Mouse (Mus musculus) forebrain, embryonic 16.5 days (tissue): ENCODE measurements around the gene Sgpp1. TPM values are rescaled to one million over a fixed set of nuclear protein-coding genes. Genes with fewer than 3 reads are reported as not detected.

Experiments used
- ATAC-seq: fragments of 200-750 bp; cut with Nextera tagmentation; 2 replicates; pipeline ENCODE4 v1.8.0; 2017; ENCODE audit warnings: mild to moderate bottlenecking, moderate library complexity
- H3K27ac ChIP-seq: fragments of 300-500 bp; sonication (generic); 2 replicates; pipeline ENCODE4 v1.5.1; 2014; ENCODE audit warnings: low read length, control low read depth
- H3K27me3 ChIP-seq: fragments of 300-500 bp; sonication (generic); replicated peaks from 2 replicates; pipeline ENCODE4 v1.6.1; 2014; ENCODE audit warnings: low read length; ENCODE audit not compliant: control insufficient read depth, insufficient read depth
- H3K36me3 ChIP-seq: fragments of 300-500 bp; sonication (generic); 2 replicates; pipeline ENCODE4 v1.6.1; 2014; ENCODE audit not compliant: control insufficient read depth, insufficient read depth
- H3K4me1 ChIP-seq: fragments of 300-500 bp; sonication (generic); replicated peaks from 2 replicates; pipeline ENCODE4 v1.6.1; 2014; ENCODE audit warnings: low read length; ENCODE audit not compliant: control insufficient read depth, insufficient read depth
- H3K4me2 ChIP-seq: fragments of 300-500 bp; sonication (generic); 2 replicates; pipeline ENCODE4 v1.6.1; 2014; ENCODE audit warnings: mild to moderate bottlenecking, low read length, control low read depth
- H3K4me3 ChIP-seq: fragments of 300-500 bp; sonication (generic); replicated peaks from 2 replicates; pipeline ENCODE4 v1.5.1; 2014; ENCODE audit warnings: mild to moderate bottlenecking, low read length, control low read depth
- H3K9ac ChIP-seq: fragments of 300-500 bp; sonication (generic); replicated peaks from 2 replicates; pipeline ENCODE4 v1.6.1; 2014; ENCODE audit warnings: low read depth, low read length, control low read depth
- H3K9me3 ChIP-seq: fragments of 300-500 bp; sonication (generic); 2 replicates; pipeline ENCODE4 v1.6.1; 2016; ENCODE audit warnings: low read length; ENCODE audit not compliant: control insufficient read depth
- WGBS: fragments of 180-500 bp; shearing (Covaris S2); extraction: QIAGEN DNeasy Blood & Tissue Kit; methylation state at CpG from one replicate; pipeline ENCODE4 v1.1.7; 2014; 5-methylcytosine and 5-hydroxymethylcytosine counted together
- polyA plus RNA-seq: library from polyadenylated mRNA; unstranded; fragments of >200 nt; fragmentation: Nextera tagmentation; extraction: Ambion mirVana; gene quantifications from 2 replicates; pipeline ENCODE4 v1.2.1, GENCODE M21; 2015

Sgpp1 gene
- polyA plus RNA-seq, 1 experiment from 2014 or later: 14.2 TPM

GRCm38 (mm10) chr12:75756387-75756786 is 20.9 kb upstream of the Sgpp1 start:
- H3K4me2 ChIP-seq: no peak overlapping the region
- ATAC-seq: no peak

GRCm38 (mm10) chr12:75753730-75754129 is 18.2 kb upstream of the Sgpp1 start:
- Histone ChIP-seq H3K4me2 (no peak overlapping the region), H3K9me3 (no peaks in the 10 kb centered on the region), H3K4me1 (no peaks in the 10 kb centered on the region), H3K9ac (no peak overlapping the region), H3K36me3 (no peaks in the 10 kb centered on the region), H3K4me3 (no peak overlapping the region), H3K27me3 (no peaks in the 10 kb centered on the region), H3K27ac (no peak overlapping the region)
- ATAC-seq: no peak
- 91% methylated on average over 8 of the region's 8 CpGs for WGBS

More at GRCm38 (mm10) chr12:75756387-75756786, 20.9 kb upstream of the Sgpp1 start:
- H3K4me1 ChIP-seq: no peaks in the 10 kb centered on the region
- H3K9me3 ChIP-seq: no peaks in the 10 kb centered on the region
- no peak overlapping the region for H3K4me3 ChIP-seq
- no peaks in the 10 kb centered on the region for H3K27me3 ChIP-seq
- no peak overlapping the region for H3K27ac ChIP-seq
- no peaks in the 10 kb centered on the region for H3K36me3 ChIP-seq
- 91% methylated on average over 2 of the region's 2 CpGs for WGBS
- H3K9ac ChIP-seq: no peak overlapping the region

GRCm38 (mm10) chr12:75752077-75752476 is 16.5 kb upstream of the Sgpp1 start:
- no peak for ATAC-seq
- H3K27me3 ChIP-seq: no peaks in the 10 kb centered on the region

GRCm38 (mm10) chr12:75748574-75748973 is 13.0 kb upstream of the Sgpp1 start:
- H3K36me3 ChIP-seq: no peaks in the 10 kb centered on the region
- H3K4me2 ChIP-seq: no peak overlapping the region
- no peaks in the 10 kb centered on the region for H3K27me3 ChIP-seq
- 66% methylated on average over 4 of the region's 4 CpGs for WGBS
- no peak overlapping the region for H3K4me3 ChIP-seq
- H3K9ac ChIP-seq: no peak overlapping the region
- no peak overlapping the region for H3K27ac ChIP-seq
- no peak for ATAC-seq
- H3K9me3 ChIP-seq: no peaks in the 10 kb centered on the region
- H3K4me1 ChIP-seq: no peaks in the 10 kb centered on the region

More at GRCm38 (mm10) chr12:75752077-75752476, 16.5 kb upstream of the Sgpp1 start:
- Histone ChIP-seq H3K4me3 (no peak overlapping the region), H3K4me2 (no peak overlapping the region), H3K27ac (no peak overlapping the region), H3K4me1 (no peaks in the 10 kb centered on the region), H3K9me3 (no peaks in the 10 kb centered on the region), H3K9ac (no peak overlapping the region), H3K36me3 (no peaks in the 10 kb centered on the region)
- 88% methylated on average over 3 of the region's 3 CpGs for WGBS

- 83% methylated on average over 14 of the region's 14 CpGs for WGBS
- Histone ChIP-seq H3K9ac (no peak overlapping the region), H3K4me3 (no peak overlapping the region), H3K9me3 (no peaks in the 10 kb centered on the region), H3K27me3 (no peaks in the 10 kb centered on the region), H3K4me2 (no peak overlapping the region), H3K27ac (no peak overlapping the region), H3K36me3 (no peaks in the 10 kb centered on the region), H3K4me1 (no peaks in the 10 kb centered on the region)
- ATAC-seq: no peak
Measured at GRCm38 (mm10) chr12:75745697-75746290, 10.3 kb upstream of the Sgpp1 start.

- Histone ChIP-seq H3K4me1 (no peaks in the 10 kb centered on the region), H3K9ac (no peak overlapping the region), H3K36me3 (no peaks in the 10 kb centered on the region), H3K4me3 (no peak overlapping the region), H3K27me3 (no peaks in the 10 kb centered on the region), H3K9me3 (no peaks in the 10 kb centered on the region), H3K4me2 (no peak overlapping the region), H3K27ac (no peak overlapping the region)
- WGBS: 77% methylated on average over 5 of the region's 5 CpGs
- ATAC-seq: no peak
Measured at GRCm38 (mm10) chr12:75742101-75742500, 6.6 kb upstream of the Sgpp1 start.

DNA sequence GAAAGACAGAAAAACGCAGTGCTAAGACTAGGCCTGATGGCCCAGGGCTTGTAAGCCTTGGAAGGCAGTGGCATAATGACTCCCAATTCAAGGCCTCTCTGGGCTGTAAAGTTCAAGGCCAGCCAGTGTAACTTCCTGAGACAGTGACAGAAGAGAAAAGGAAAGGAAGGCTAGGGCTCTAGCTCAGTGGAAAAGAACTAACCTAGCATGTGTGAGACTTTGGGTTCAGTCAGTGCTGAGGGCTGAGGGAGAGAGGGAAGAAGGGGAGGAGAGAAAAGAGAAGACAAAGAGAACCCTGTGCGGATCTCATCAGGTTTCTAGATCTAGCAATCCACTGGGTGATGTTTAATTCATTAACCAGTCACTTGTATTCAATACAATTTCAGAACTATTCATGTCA is 5.7 kb upstream of the Sgpp1 start:
- Histone ChIP-seq H3K4me1 (no peaks in the 10 kb centered on the region), H3K4me3 (no peak overlapping the region), H3K9ac (no peak overlapping the region), H3K9me3 (no peaks in the 10 kb centered on the region), H3K36me3 (no peaks in the 10 kb centered on the region), H3K27me3 (no peaks in the 10 kb centered on the region), H3K27ac (no peak overlapping the region), H3K4me2 (no peak overlapping the region)
- WGBS: 63% methylated on average over 2 of the region's 2 CpGs
- ATAC-seq: no peak

DNA sequence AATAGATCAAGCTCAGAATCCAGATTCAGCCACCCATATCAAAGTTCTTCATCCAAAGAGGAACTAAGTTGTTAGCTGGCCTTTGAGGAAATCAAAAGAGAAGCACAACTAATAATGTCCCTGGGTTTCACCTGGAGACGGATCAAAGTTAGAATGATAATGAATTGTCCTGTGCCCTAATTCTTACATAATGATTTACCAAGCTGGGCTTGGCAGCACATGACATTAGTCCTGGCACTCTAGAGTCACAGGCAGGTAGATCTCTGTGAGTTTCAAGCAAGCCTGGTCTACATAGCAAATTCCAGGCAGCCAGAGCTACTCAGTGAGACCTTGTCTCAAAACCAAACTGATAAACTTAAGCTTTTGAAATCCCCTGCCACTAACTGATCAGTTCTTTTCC is 4.9 kb upstream of the Sgpp1 start:
- no peaks in the 10 kb centered on the region for H3K27me3 ChIP-seq
- H3K9ac ChIP-seq: no peak overlapping the region
- no peak overlapping the region for H3K4me3 ChIP-seq
- H3K4me1 ChIP-seq: 0 out of 2 replicates have a peak, but pooled peaks cover 4% of the 10 kb centered on the region
- WGBS: 59% methylated on average over 1 of the region's 1 CpGs
- no peak overlapping the region for H3K27ac ChIP-seq
- ATAC-seq: no peak
- H3K9me3 ChIP-seq: no peaks in the 10 kb centered on the region
- H3K4me2 ChIP-seq: no peak overlapping the region
- H3K36me3 ChIP-seq: no peaks in the 10 kb centered on the region

- Histone ChIP-seq H3K4me2 (no peak overlapping the region), H3K4me1 (peaks cover 6% of the 10 kb centered on the region), H3K9me3 (no peaks in the 10 kb centered on the region), H3K36me3 (no peaks in the 10 kb centered on the region), H3K4me3 (no peak overlapping the region), H3K27me3 (no peaks in the 10 kb centered on the region), H3K9ac (no peak overlapping the region), H3K27ac (no peak overlapping the region)
- 47% methylated on average over 2 of the region's 2 CpGs for WGBS
- no peak for ATAC-seq
Measured at GRCm38 (mm10) chr12:75739611-75740010, 4.1 kb upstream of the Sgpp1 start.

- Histone ChIP-seq H3K9ac (no peak overlapping the region), H3K4me1 (peaks cover 21% of the 10 kb centered on the region), H3K36me3 (no peaks in the 10 kb centered on the region), H3K27me3 (no peaks in the 10 kb centered on the region), H3K27ac (no peak overlapping the region), H3K4me3 (no peak overlapping the region), H3K9me3 (no peaks in the 10 kb centered on the region), H3K4me2 (no peak overlapping the region)
- 70% methylated on average over 4 of the region's 4 CpGs for WGBS
- no peak for ATAC-seq
Measured at GRCm38 (mm10) chr12:75736296-75736695, 767 bp upstream of the Sgpp1 start.
